Mouse (Mus musculus) MEL (cell line): ENCODE measurements around the gene Erc2.

Source experiments
- CHD2 ChIP-seq: IDR thresholded peaks from 2 replicates; pipeline ENCODE4 v1.6.1; 2011; ENCODE audit warnings: low read length, improper control_type of control experiment
- CTCF ChIP-seq, 3 experiments: IDR thresholded peaks in 2 of 3; conservative IDR thresholded peaks in 1 of 3; 2 replicates each; pipeline ENCODE4 v1.5.1; 2011 to 2012; ENCODE audit warnings: low read length in 3 of 3, low read depth in 2 of 3, mild to moderate bottlenecking in 2 of 3, improper control_type of control experiment in 1 of 3, inconsistent platforms in 1 of 3, mixed read lengths in 1 of 3, moderate library complexity in 1 of 3; ENCODE audit not compliant: control insufficient read depth in 1 of 3, insufficient read depth in 1 of 3, poor library complexity in 1 of 3, severe bottlenecking in 1 of 3
- ELF1 ChIP-seq: IDR thresholded peaks from 2 replicates; pipeline ENCODE4 v1.6.1; 2014; ENCODE audit warnings: low read depth, mild to moderate bottlenecking, inconsistent platforms, low read length, improper control_type of control experiment, moderate library complexity
- EP300 ChIP-seq, 2 experiments: IDR thresholded peaks; 2 replicates each; pipeline ENCODE4 v1.6.1; 2011; ENCODE audit warnings: improper control_type of control experiment in 2 of 2, low read length in 2 of 2, low read depth in 1 of 2, mild to moderate bottlenecking in 1 of 2
- NELFE ChIP-seq: IDR thresholded peaks from 2 replicates; pipeline ENCODE4 v1.6.1; 2011; ENCODE audit warnings: low read depth, low read length, improper control_type of control experiment
- POLR2A ChIP-seq, 2 experiments: IDR thresholded peaks; 2 replicates each; pipeline ENCODE4 v1.6.1; 2011 to 2012; ENCODE audit warnings: low read length in 2 of 2, mild to moderate bottlenecking in 2 of 2, control low read depth in 1 of 2, improper control_type of control experiment in 1 of 2, low read depth in 1 of 2, moderate library complexity in 1 of 2; ENCODE audit not compliant: control insufficient read depth in 1 of 2, insufficient read depth in 1 of 2, poor library complexity in 1 of 2
- POLR2AphosphoS2 ChIP-seq: IDR thresholded peaks from 2 replicates; pipeline ENCODE4 v1.6.1; 2011; ENCODE audit warnings: low read length, improper control_type of control experiment
- POLR2AphosphoS5 ChIP-seq: IDR thresholded peaks from 2 replicates; pipeline ENCODE4 v1.6.1; 2012; ENCODE audit warnings: low read depth, borderline replicate concordance, mild to moderate bottlenecking, inconsistent platforms, low read length, moderate library complexity, mixed read lengths
- USF1 ChIP-seq: IDR thresholded peaks from 2 replicates; pipeline ENCODE4 v1.6.1; 2014; ENCODE audit warnings: low read depth, mild to moderate bottlenecking, inconsistent platforms, low read length, improper control_type of control experiment, moderate library complexity

- TF ChIP-seq POLR2A (IDR thresholded peaks at IDR 0.05; ENCODE audit: control insufficient read depth in 1 of 2, insufficient read depth in 1 of 2, low read depth in 1 of 2, low read length in 2 of 2, poor library complexity in 1 of 2) = no peak
- TF ChIP-seq POLR2AphosphoS5 = no peak
- no peak for TF ChIP-seq NELFE
- TF ChIP-seq CHD2 = no peak
- no peak for TF ChIP-seq ELF1
- TF ChIP-seq CTCF (IDR thresholded peaks at IDR 0.05 in 2 of 3, conservative IDR thresholded peaks at IDR 0.05 in 1 of 3; ENCODE audit: control insufficient read depth in 1 of 3, insufficient read depth in 1 of 3, low read depth in 2 of 3, low read length in 3 of 3, poor library complexity in 1 of 3, severe bottlenecking in 1 of 3) = no peak
- TF ChIP-seq POLR2AphosphoS2 = no peak
- TF ChIP-seq USF1 = no peak
- no peak for TF ChIP-seq EP300 (IDR thresholded peaks at IDR 0.05; ENCODE audit: low read depth in 1 of 2, low read length in 2 of 2)
These were observed 652.6 kb downstream of the Erc2 start for GRCm38 (mm10) chr14:28274826-28275225.
